Mouse (Mus musculus): ENCODE results near the gene Itk.

- TF ChIP-seq CTCF (IDR thresholded peaks at IDR 0.05; ENCODE audit: low read depth) (no peak), EP300 (optimal IDR thresholded peaks at IDR 0.05) (no peak)
Measured at GRCm38 (mm10) chr11:46436760-46437458, 47.6 kb upstream of the Itk start, which contains the start of gene Med7.

Measured in stomach, postnatal 0 days (tissue).